Mouse (Mus musculus): ENCODE data around the gene Adamts12. TPM values are rescaled to one million over a fixed set of nuclear protein-coding genes. Genes with fewer than 3 reads are reported as not detected.

Adamts12 gene
- polyA plus RNA-seq, 1 experiment from 2014 or later: 2.3 TPM

GRCm38 (mm10) chr15:11246402-11246801, 181.8 kb downstream of the Adamts12 start:
- WGBS: 76% methylated on average over 1 of the region's 1 CpGs

GRCm38 (mm10) chr15:11279273-11280080, 214.9 kb downstream of the Adamts12 start:
- no peaks in the 10 kb centered on the region for H3K4me1 ChIP-seq
- H3K27me3 ChIP-seq (replicated peaks): no peaks in the 10 kb centered on the region
- no peak overlapping the region for H3K9ac ChIP-seq
- H3K4me3 ChIP-seq (replicated peaks): no peak overlapping the region
- no peaks in the 10 kb centered on the region for H3K9me3 ChIP-seq
- no peak for ATAC-seq (ENCODE audit: insufficient read depth, low FRiP score, low read depth)
- no peak overlapping the region for H3K4me2 ChIP-seq
- WGBS: 77% methylated on average over 6 of the region's 6 CpGs
- H3K27ac ChIP-seq: no peak overlapping the region
- H3K36me3 ChIP-seq: no peaks in the 10 kb centered on the region

More at GRCm38 (mm10) chr15:11246402-11246801, 181.8 kb downstream of the Adamts12 start:
- Histone ChIP-seq H3K9me3 (no peaks in the 10 kb centered on the region), H3K27ac (no peak overlapping the region), H3K9ac (no peak overlapping the region), H3K4me2 (no peak overlapping the region), H3K27me3 (replicated peaks) (no peaks in the 10 kb centered on the region), H3K36me3 (no peaks in the 10 kb centered on the region), H3K4me1 (no peaks in the 10 kb centered on the region), H3K4me3 (replicated peaks) (no peak overlapping the region)
- no peak for ATAC-seq (ENCODE audit: insufficient read depth, low FRiP score, low read depth)

GRCm38 (mm10) chr15:11280689-11281264, 216.2 kb downstream of the Adamts12 start:
- 45% methylated on average over 6 of the region's 6 CpGs for WGBS
- Histone ChIP-seq H3K4me1 (no peaks in the 10 kb centered on the region), H3K4me3 (replicated peaks) (no peak overlapping the region), H3K9me3 (no peaks in the 10 kb centered on the region), H3K27me3 (replicated peaks) (no peaks in the 10 kb centered on the region), H3K9ac (no peak overlapping the region), H3K36me3 (no peaks in the 10 kb centered on the region), H3K4me2 (no peak overlapping the region), H3K27ac (no peak overlapping the region)
- ATAC-seq (ENCODE audit: insufficient read depth, low FRiP score, low read depth): no peak

DNA sequence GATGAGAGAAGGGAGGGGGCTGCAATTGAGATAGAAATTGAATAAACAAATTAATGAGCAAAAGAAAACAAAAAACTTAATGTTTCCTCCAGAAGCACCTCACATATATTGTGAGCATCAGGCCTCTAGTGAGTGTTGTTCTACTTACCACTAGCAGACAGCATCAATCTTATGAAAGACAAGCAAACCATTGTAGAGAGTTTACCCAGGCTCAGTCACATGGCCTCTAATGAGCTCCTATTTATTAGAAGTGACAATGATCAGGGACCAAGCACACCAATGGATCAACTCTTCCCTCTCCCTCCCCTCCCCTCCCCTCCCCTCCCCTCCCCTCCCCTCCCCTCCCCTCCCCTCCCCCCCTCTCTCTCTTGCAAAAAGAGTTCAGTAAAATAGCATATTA, 218.6 kb downstream of the Adamts12 start:
- Histone ChIP-seq H3K27me3 (replicated peaks) (no peaks in the 10 kb centered on the region), H3K9ac (no peak overlapping the region), H3K36me3 (no peaks in the 10 kb centered on the region), H3K4me2 (no peak overlapping the region), H3K27ac (no peak overlapping the region), H3K4me3 (replicated peaks) (no peak overlapping the region), H3K4me1 (no peaks in the 10 kb centered on the region), H3K9me3 (no peaks in the 10 kb centered on the region)
- ATAC-seq (ENCODE audit: insufficient read depth, low FRiP score, low read depth): no peak

DNA sequence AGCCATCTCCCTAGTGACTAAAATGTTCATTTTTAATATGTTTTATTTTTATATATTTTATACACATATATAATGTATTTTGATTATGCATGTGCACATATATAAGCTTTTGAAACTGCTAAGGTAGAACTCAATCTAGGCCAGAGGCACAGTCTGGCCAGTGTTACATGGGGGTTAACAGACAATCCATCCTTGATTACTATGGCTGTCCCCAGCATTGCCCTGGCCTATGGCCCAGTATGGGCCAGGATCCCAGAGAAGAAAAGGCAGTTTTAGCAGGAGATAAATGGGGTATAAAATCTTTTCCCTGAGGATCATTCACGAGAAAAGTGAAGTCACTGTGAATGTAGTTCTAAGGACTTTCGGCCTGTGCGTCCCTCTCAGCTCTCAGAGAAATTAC, 223.2 kb downstream of the Adamts12 start:
- Histone ChIP-seq H3K27ac (no peak overlapping the region), H3K36me3 (no peaks in the 10 kb centered on the region), H3K9me3 (no peaks in the 10 kb centered on the region), H3K4me1 (no peaks in the 10 kb centered on the region), H3K9ac (no peak overlapping the region), H3K4me2 (no peak overlapping the region), H3K27me3 (replicated peaks) (no peaks in the 10 kb centered on the region), H3K4me3 (replicated peaks) (no peak overlapping the region)
- no peak for ATAC-seq (ENCODE audit: insufficient read depth, low FRiP score, low read depth)
- WGBS: 86% methylated on average over 3 of the region's 3 CpGs

- H3K27me3 ChIP-seq (replicated peaks): no peaks in the 10 kb centered on the region
- 70% methylated on average over 5 of the region's 5 CpGs for WGBS
- no peaks in the 10 kb centered on the region for H3K9me3 ChIP-seq
- no peak overlapping the region for H3K9ac ChIP-seq
- H3K27ac ChIP-seq: no peak overlapping the region
- ATAC-seq (ENCODE audit: insufficient read depth, low FRiP score, low read depth): no peak
- H3K4me1 ChIP-seq: no peaks in the 10 kb centered on the region
- no peak overlapping the region for H3K4me2 ChIP-seq
- H3K36me3 ChIP-seq: no peaks in the 10 kb centered on the region
- H3K4me3 ChIP-seq (replicated peaks): no peak overlapping the region
Observed at GRCm38 (mm10) chr15:11292246-11292645, 227.7 kb downstream of the Adamts12 start.

GRCm38 (mm10) chr15:11295016-11295415, 230.4 kb downstream of the Adamts12 start:
- no peaks in the 10 kb centered on the region for H3K36me3 ChIP-seq
- H3K4me1 ChIP-seq: no peaks in the 10 kb centered on the region
- no peaks in the 10 kb centered on the region for H3K27me3 ChIP-seq (replicated peaks)
- H3K9me3 ChIP-seq: no peaks in the 10 kb centered on the region
- no peak overlapping the region for H3K9ac ChIP-seq
- no peak for ATAC-seq (ENCODE audit: insufficient read depth, low FRiP score, low read depth)
- H3K4me2 ChIP-seq: no peak overlapping the region
- no peak overlapping the region for H3K27ac ChIP-seq
- 44% methylated on average over 6 of the region's 6 CpGs for WGBS
- no peak overlapping the region for H3K4me3 ChIP-seq (replicated peaks)

GRCm38 (mm10) chr15:11297960-11298359, 233.4 kb downstream of the Adamts12 start:
- Histone ChIP-seq H3K9ac (no peak overlapping the region), H3K36me3 (no peaks in the 10 kb centered on the region), H3K27ac (no peak overlapping the region), H3K4me2 (no peak overlapping the region), H3K27me3 (replicated peaks) (no peaks in the 10 kb centered on the region), H3K4me3 (replicated peaks) (no peak overlapping the region), H3K9me3 (no peaks in the 10 kb centered on the region), H3K4me1 (no peaks in the 10 kb centered on the region)
- WGBS: 85% methylated on average over 4 of the region's 4 CpGs
- ATAC-seq (ENCODE audit: insufficient read depth, low FRiP score, low read depth): no peak

DNA sequence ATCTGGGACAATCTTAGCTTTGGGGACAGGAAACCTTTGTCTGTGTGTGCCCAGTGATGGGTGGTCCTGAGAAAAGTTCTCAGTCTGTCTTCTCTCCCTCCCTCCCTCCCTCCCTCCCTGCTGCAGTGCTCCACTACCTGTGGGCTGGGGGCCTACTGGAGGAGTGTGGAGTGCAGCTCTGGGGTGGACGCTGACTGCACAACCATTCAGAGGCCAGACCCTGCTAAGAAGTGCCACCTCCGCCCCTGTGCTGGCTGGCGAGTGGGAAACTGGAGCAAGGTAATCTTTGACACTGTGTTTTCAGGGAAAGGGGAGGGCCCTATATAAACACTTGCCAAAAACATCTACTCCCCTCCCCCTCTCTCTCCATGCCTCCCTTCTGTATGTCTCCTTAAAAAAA, 252.5 kb downstream of the Adamts12 start:
- no peak overlapping the region for H3K27ac ChIP-seq
- H3K4me1 ChIP-seq: no peaks in the 10 kb centered on the region
- no peaks in the 10 kb centered on the region for H3K9me3 ChIP-seq
- no peak overlapping the region for H3K4me3 ChIP-seq (replicated peaks)
- ATAC-seq (ENCODE audit: insufficient read depth, low FRiP score, low read depth): no peak
- H3K27me3 ChIP-seq (replicated peaks): no peaks in the 10 kb centered on the region
- H3K9ac ChIP-seq: no peak overlapping the region
- no peaks in the 10 kb centered on the region for H3K36me3 ChIP-seq
- 35% methylated on average over 3 of the region's 3 CpGs for WGBS
- no peak overlapping the region for H3K4me2 ChIP-seq

DNA sequence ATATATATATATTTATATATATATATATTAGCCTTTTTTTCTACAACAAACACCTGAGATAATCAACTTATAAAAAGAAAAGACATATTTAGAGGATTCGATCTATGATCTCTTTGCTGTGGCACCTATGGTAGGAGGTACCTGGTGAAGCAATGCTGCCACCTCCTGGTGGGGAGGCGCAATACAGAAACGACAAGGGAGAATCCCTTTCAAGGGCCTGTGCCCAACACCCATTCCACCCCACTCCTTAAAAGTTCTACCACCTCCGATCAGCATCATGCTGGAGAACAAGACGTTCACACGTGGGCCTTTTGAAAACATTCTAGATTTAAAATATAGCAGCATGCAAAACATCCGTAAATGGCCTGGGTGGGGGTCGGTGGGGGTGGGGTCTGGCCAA, 255.9 kb downstream of the Adamts12 start:
- Histone ChIP-seq H3K27me3 (replicated peaks) (no peaks in the 10 kb centered on the region), H3K9me3 (no peaks in the 10 kb centered on the region), H3K9ac (no peak overlapping the region), H3K4me1 (no peaks in the 10 kb centered on the region), H3K36me3 (no peaks in the 10 kb centered on the region), H3K27ac (no peak overlapping the region), H3K4me3 (replicated peaks) (no peak overlapping the region), H3K4me2 (no peak overlapping the region)
- ATAC-seq (ENCODE audit: insufficient read depth, low FRiP score, low read depth): no peak
- 28% methylated on average over 8 of the region's 8 CpGs for WGBS

DNA sequence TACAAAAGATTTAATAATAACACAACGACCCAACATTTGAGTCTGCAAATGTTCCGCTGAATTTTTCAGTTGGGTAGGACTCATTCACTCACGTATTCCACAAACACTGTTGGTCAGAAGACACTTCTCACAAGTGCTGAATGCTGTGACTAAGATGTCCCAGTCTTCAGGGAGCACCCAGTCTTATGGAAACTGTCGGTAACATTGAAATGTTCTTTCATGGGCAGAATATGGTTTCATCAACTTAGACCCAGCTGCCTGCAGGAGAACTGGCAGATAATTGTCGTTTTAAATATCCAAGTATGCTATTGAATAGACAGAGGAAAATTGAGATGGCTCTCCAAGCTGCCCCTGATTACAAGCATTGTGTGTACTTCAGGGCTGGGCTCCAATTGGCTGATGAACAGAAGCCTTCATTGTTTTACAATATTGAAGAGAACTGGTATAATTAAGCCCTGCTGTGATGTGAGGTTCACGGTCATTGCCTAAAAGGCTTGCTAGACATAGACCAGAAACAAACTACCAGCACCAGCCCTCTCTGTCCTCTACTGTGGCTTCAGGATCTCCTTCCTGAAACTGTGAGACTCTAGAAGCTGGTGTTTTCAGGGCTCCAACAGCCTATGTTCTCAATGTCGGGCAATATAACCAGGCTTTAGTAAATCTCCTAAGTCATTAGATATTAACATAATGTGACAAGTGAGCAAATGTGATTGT, 275.0 kb downstream of the Adamts12 start:
- Histone ChIP-seq H3K4me2 (no peak overlapping the region), H3K4me1 (no peaks in the 10 kb centered on the region), H3K27ac (no peak overlapping the region), H3K9me3 (no peaks in the 10 kb centered on the region), H3K36me3 (no peaks in the 10 kb centered on the region), H3K27me3 (replicated peaks) (no peaks in the 10 kb centered on the region), H3K4me3 (replicated peaks) (no peak overlapping the region), H3K9ac (no peak overlapping the region)
- ATAC-seq (ENCODE audit: insufficient read depth, low FRiP score, low read depth): no peak
- 67% methylated on average over 7 of the region's 7 CpGs for WGBS

- no peaks in the 10 kb centered on the region for H3K36me3 ChIP-seq
- no peaks in the 10 kb centered on the region for H3K9me3 ChIP-seq
- H3K27me3 ChIP-seq (replicated peaks): no peaks in the 10 kb centered on the region
- H3K4me1 ChIP-seq: no peaks in the 10 kb centered on the region
- no peak overlapping the region for H3K9ac ChIP-seq
- no peak overlapping the region for H3K4me3 ChIP-seq (replicated peaks)
- H3K27ac ChIP-seq: no peak overlapping the region
- ATAC-seq (ENCODE audit: insufficient read depth, low FRiP score, low read depth): no peak
- no peak overlapping the region for H3K4me2 ChIP-seq
- WGBS: 67% methylated on average over 3 of the region's 3 CpGs
Observed at GRCm38 (mm10) chr15:11355865-11356264, 291.3 kb downstream of the Adamts12 start.
